Mouse (Mus musculus) kidney, adult 2 months (tissue): ENCODE measurements around the gene Gsta3.
"Not testable (repeated sequence)": the region's sequence is repeated elsewhere in the genome, so short reads cannot be mapped to it uniquely, and the experiment has no call there.

Experiments
- CTCF ChIP-seq: fragments of 200-500 bp; conservative IDR thresholded peaks from 2 replicates; pipeline ENCODE4 v1.5.1; 2011; ENCODE audit warnings: low read depth, mild to moderate bottlenecking, control low read depth, low read length, moderate library complexity, mixed read lengths; ENCODE audit not compliant: insufficient read depth, insufficient read length
- POLR2A ChIP-seq: fragments of 200-500 bp; IDR thresholded peaks from one replicate; pipeline ENCODE4 v1.6.1; 2011; ENCODE audit warnings: low read depth, low read length, control low read depth

GRCm38 (mm10) chr1:21259981-21260380 is 19.6 kb downstream of the Gsta3 start:
- TF ChIP-seq CTCF, POLR2A: not testable (repeated sequence)
